Mouse (Mus musculus) layer of hippocampus, postnatal 25 days (tissue): ENCODE data around the gene Olfr1357. TPM values are rescaled to one million over a fixed set of nuclear protein-coding genes. Genes with fewer than 3 reads are reported as not detected.
A peak's percentile ranks its signal among the peaks of the same experiment; 100 is the strongest.
"Not testable (repeated sequence)": the region's sequence is repeated elsewhere in the genome, so short reads cannot be mapped to it uniquely, and the experiment has no call there.

ENCODE experiments used
- DNase-seq, 2 experiments: peaks; one replicate each; pipeline ENCODE4 v3.0.0; 2022; ENCODE audit warnings: mixed read lengths in 2 of 2, low spot score in 1 of 2; ENCODE audit errors: extremely low spot score in 1 of 2
- total RNA-seq, 2 experiments: library from RNA; stranded (reverse); gene quantifications; 2 replicates each; pipeline ENCODE4 v1.2.3; 2021

Olfr1357 gene
- total RNA-seq: not detected

- DNase-seq: no peak
Observed at GRCm38 (mm10) chr10:78617974-78618373, at the start of gene Olfr1357. Olfr1357 (minus strand) TSS chr10:78618074.

- not testable (repeated sequence) for DNase-seq
Observed at GRCm38 (mm10) chr10:78666696-78667095, 48.8 kb upstream of the Olfr1357 start.

DNA sequence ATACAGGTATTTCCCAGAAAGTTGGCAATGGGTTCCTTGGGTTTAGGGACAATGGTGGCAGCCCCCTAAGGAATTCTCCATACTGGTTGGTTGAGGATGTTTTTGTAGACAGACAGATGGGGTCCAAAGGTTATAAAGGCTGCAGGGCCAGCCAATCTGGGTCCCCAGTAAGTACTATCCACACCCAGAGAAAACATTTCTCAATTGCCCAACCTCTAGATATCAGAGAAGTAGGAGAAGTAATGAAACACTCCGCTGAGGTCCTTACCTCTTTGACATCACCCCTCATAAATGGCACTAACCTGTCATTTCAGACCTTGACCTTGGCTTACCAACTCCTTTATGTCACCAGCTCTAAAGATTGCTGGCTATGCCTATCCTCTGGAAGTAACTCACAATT, 46.7 kb upstream of the Olfr1357 start:
- DNase-seq: no peak

GRCm38 (mm10) chr10:78661198-78661597, 43.3 kb upstream of the Olfr1357 start:
- DNase-seq: no peak

- peak; percentile 8 to 23 for DNase-seq
Observed at GRCm38 (mm10) chr10:78632311-78632710, 14.4 kb upstream of the Olfr1357 start.

GRCm38 (mm10) chr10:78630194-78630593, 12.3 kb upstream of the Olfr1357 start:
- peak in 1 of 2 experiments; percentile 59 for DNase-seq

- DNase-seq: not testable (repeated sequence)
Observed at GRCm38 (mm10) chr10:78623143-78623542, 5.3 kb upstream of the Olfr1357 start.

DNA sequence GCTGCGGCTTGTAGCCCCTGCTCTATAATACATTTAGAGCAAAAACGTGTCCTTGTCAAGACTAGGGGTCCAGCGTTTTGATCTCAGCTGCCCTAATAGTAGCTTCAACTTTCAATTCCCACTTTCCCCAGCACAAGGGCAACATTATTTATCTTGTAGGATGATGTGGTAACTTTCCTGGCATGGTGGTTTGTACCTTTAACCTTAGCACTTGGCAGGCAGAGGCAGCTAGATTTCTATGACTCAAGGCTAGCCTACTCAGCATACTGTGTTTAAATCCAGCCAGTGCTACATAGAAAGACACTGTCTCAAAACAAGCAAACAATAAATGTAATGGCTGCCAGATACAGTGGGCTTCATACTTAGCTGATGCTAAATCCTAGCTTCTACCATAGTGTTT, 10.3 kb downstream of the Olfr1357 start:
- DNase-seq: no peak

DNA sequence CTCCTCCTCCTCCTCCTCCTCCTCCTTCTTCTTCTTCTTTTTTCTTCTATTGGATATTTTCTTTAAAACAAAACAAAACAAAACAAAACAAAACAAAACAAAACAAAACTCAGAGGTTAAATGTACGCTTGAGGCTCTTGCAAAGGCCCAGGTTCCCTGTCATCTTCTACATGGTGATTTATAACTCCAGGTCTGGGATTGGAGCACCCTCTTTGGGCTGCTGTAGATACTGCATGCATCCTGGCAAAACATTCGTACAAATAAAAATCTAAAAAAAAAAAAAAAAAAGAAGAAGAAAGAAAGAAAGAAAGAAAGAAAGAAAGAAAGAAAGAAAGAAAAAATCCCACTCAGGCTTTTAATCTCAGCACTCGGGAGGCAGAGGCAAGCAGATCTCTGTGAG, 12.8 kb downstream of the Olfr1357 start:
- DNase-seq: peak in 1 of 2 experiments; percentile 46

DNA sequence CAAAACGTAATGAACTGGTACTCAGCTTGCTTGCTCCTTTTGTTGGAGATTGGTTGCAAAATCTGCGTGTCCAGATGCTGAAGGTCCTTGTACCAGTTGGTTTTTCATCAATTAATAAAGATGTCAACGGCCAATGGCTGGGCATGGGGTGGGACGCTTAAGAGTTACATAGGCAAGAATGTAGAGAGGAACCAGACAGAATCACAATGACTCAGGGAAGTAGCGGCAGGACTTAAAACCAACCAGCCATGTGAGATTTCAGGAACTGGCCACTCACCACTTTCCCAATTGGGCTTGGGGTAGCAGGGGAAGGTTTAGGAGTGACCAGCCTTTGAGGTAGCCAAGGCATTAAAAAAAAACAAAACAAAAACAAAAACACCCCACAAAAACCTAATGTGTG, 18.0 kb downstream of the Olfr1357 start:
- no peak for DNase-seq

DNA sequence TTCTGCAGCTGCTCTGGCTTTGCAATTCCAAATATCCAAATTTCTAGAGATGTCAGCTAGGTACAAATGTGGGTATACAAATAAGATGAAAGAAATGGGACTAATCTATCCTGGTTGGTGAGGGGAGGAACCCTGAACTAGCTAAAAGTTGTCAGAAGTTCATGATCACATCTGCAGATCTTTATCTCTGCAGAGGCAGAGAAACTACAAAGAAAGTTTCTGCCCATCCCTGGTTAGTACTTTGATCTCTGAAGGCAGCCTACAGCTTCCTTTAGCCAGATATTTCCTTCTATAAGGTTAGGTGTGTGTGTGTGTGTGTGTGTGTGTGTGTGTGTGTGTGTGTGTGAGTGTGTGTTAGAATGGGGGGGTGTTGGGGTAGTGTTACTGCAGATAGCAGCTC, 23.3 kb downstream of the Olfr1357 start:
- no peak for DNase-seq

DNA sequence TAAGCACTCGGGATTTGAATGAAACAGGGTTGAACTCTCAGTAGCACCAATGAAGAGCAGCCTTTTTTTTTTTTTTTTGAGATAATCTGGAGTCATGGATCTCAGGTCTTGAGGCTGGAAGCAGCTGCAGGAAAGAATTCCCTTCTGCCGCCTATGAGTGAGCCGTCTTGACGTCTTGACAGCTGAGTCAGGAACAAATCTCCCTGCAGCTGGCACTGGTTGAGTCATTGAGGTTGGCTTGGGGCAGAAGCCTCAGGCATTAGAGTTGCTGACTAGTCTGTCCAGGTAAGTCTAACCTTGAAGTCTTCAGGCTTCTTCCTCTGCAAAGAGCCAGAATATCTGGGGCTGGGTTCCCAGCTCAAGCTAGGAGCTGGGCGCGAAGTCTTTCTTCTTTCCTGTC, 23.7 kb downstream of the Olfr1357 start:
- no peak for DNase-seq

DNA sequence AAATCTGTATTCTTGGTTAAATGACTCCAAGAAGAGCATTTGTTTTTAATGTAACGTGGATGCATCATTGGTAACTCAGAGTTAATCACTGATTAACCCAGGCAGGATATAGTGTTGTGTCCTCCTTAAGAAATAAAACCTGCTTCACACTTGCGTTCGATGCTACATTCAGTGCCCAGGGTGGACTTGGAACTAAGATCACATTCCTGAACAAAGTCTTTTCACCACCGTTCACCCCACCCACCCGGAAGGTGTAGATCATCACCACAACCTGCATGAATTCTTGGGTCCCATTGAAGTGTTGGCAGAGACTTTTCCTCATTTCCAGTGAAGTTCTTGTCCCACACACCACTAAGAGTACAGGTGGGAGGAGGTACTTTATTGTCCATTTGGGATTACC, 24.1 kb downstream of the Olfr1357 start:
- no peak for DNase-seq

DNA sequence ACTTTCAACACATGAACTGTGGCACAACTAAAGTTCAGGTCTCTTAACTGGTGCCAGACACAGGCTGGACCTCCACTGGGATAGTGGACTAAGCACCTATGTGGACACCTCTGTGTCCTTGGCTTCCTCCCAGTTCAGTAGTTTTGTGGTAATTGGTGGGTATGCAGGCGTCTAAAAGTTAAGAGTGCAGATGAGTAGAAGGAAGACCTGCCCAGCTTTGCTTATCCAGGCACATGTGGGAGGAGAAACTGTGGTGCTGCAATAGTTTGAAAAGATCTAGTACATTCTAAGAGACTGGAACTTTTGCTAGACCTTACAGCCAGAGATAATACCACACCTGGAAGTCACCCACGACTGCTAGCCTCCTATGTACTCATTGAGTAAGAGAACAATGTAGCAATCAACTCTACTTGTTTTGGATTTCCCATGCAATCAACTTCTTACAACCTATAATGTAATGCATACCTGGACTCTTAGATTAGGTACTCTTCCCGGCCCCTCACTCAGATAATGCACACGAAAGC, 25.0 kb downstream of the Olfr1357 start:
- DNase-seq: no peak

- DNase-seq: no peak
Observed at GRCm38 (mm10) chr10:78591406-78592328, 26.2 kb downstream of the Olfr1357 start, which contains the start of gene Syde1. Syde1 (minus strand) TSS chr10:78591964.

DNA sequence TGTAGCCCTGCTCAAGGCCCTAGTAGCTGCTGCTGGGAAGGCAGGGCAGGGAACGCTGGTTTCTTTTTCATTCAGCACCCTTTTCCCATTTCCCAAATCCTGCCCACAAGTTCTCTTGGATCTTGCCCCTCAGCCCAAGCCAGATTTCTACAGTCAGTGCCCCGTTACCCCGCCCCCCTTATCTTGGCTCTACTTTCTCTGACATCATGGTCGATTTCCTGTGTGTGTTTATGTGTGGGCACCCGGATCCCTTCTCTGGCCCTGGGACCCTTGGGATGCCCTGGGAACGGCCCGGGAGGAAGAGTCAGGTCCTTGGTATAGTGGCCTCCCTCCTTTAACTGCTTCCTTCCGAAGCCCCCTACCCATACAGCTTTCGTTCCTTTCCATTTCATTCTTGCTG, 27.1 kb downstream of the Olfr1357 start:
- no peak for DNase-seq

DNA sequence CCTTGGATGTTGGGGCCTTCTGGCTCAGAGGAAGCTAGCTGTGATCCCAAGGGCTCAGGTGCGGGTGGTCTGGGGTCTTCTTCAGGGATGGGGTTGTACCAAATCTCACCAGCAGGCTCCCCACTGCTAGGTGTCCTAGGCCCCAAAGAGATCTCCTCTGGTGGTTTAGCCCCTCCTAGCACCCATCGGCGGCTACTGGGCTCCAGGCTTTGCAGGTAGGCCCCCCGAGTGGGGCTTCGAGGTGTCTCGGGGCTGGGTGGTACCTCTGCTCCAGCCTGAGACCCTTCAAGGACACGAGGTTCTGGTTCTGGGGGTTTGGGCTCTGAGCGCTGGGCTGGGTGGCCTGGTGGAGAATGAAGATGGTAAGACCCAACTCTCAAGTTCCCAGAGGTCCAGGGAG, 28.0 kb downstream of the Olfr1357 start:
- no peak for DNase-seq

- no peak for DNase-seq
Observed at GRCm38 (mm10) chr10:78589291-78589690, 28.6 kb downstream of the Olfr1357 start.

DNA sequence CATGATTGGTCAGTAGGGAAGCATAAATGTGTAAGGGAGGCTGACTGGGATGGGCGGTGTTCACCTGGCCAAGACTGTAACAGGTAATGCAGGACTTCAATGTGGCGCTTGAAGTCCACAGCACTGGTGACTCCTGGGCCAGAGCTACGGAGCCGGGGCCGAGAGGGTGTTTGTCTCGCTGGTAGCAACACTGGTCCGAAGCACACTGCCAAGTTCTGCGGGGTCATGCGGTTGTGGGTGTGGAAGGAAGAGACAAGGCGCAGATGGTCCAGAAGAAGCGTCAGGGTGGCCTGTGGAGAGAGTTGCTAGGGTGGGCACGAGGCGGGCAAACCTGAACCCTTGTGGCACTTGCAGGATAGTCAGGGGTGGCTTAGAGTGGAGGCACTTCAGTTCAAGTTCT, 31.8 kb downstream of the Olfr1357 start:
- DNase-seq: no peak

DNA sequence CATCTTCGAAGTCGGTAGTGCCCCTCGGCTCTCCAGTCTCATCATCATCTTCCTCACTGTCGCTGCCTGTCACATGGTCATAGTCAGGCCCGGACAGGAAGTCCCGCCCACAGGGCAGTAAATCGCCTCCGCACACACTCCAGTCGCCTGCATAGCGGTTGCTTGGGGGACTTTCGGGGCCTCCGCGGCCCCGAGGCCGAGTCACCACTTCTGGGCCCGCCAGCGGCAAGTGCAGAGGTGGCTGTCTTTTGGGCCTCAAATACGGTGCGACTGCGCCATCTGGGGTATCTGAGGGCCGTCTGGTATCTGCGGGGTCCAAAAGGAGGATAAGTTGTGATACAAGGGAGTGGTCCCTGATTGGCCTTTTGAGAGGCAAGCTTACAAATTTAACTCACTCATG, 32.3 kb downstream of the Olfr1357 start:
- no peak for DNase-seq

GRCm38 (mm10) chr10:78584996-78585395, 32.9 kb downstream of the Olfr1357 start:
- DNase-seq: no peak

- no peak for DNase-seq
Observed at GRCm38 (mm10) chr10:78583939-78584338, 33.9 kb downstream of the Olfr1357 start.
